Mouse (Mus musculus) ES-Bruce4 (cell line): Measurements from ENCODE around the gene Fam193b. TPM values are rescaled to one million over a fixed set of nuclear protein-coding genes. Genes with fewer than 3 reads are reported as not detected.

Source experiments
- H3K27ac ChIP-seq: 2 replicates; pipeline ENCODE4 v1.5.1; 2012; ENCODE audit warnings: low read length, inconsistent platforms; ENCODE audit not compliant: insufficient read depth
- H3K27me3 ChIP-seq: 2 replicates; pipeline ENCODE4 v1.6.1; 2012; ENCODE audit warnings: mild to moderate bottlenecking, low read length, inconsistent platforms; ENCODE audit not compliant: control insufficient read depth, poor library complexity, insufficient read depth, severe bottlenecking
- H3K36me3 ChIP-seq: 2 replicates; pipeline ENCODE4 v1.6.1; 2012; ENCODE audit warnings: inconsistent platforms, mild to moderate bottlenecking, low read length, moderate library complexity; ENCODE audit not compliant: control insufficient read depth, poor library complexity, insufficient read depth, severe bottlenecking
- H3K4me1 ChIP-seq: one replicate; pipeline ENCODE4 v1.8.1; 2011; ENCODE audit warnings: low read length; ENCODE audit not compliant: control insufficient read depth, insufficient read depth
- H3K4me3 ChIP-seq: 2 replicates; pipeline ENCODE4 v1.5.1; 2011; ENCODE audit warnings: low read depth, mild to moderate bottlenecking, low read length
- H3K9ac ChIP-seq: 2 replicates; pipeline ENCODE4 v1.6.1; 2012; ENCODE audit warnings: low read depth, mild to moderate bottlenecking, inconsistent platforms; ENCODE audit not compliant: poor library complexity, severe bottlenecking
- H3K9me3 ChIP-seq: replicated peaks from 2 replicates; pipeline ENCODE4 v1.6.1; 2012; ENCODE audit warnings: mild to moderate bottlenecking, low read length, inconsistent platforms; ENCODE audit not compliant: control insufficient read depth, poor library complexity, insufficient read depth, severe bottlenecking
- CTCF ChIP-seq: IDR thresholded peaks from one replicate; pipeline ENCODE4 v1.8.1; 2011; ENCODE audit warnings: low read depth, low read length
- EP300 ChIP-seq: IDR thresholded peaks from 2 replicates; pipeline ENCODE4 v1.6.1; 2011; ENCODE audit warnings: low read depth, low read length; ENCODE audit not compliant: insufficient read depth
- POLR2A ChIP-seq: IDR thresholded peaks from one replicate; pipeline ENCODE4 v1.8.1; 2011; ENCODE audit warnings: low read length; ENCODE audit not compliant: insufficient read depth
- polyA plus RNA-seq: library from polyadenylated mRNA; stranded (reverse); fragments of >200 nt; gene quantifications from 2 replicates; pipeline ENCODE4 v1.2.4, GENCODE M21; 2011; ENCODE audit warnings: low read depth; ENCODE audit not compliant: missing spikeins, insufficient read depth, insufficient read length

The Fam193b gene
- polyA plus RNA-seq, 1 experiment = 41.8 TPM

GRCm38 (mm10) chr13:55504390-55504789 lies 66.5 kb downstream of the Fam193b start:
- Histone ChIP-seq H3K27ac (no peak overlapping the region), H3K27me3 (no peaks in the 10 kb centered on the region), H3K4me1 (no peaks in the 10 kb centered on the region), H3K9me3 (no peaks in the 10 kb centered on the region), H3K36me3 (peaks cover 27% of the 10 kb centered on the region), H3K9ac (no peak overlapping the region), H3K4me3 (no peak overlapping the region)
- no peak for TF ChIP-seq CTCF
- no peak for TF ChIP-seq POLR2A
- no peak for TF ChIP-seq EP300

- Histone ChIP-seq H3K9ac (no peak overlapping the region), H3K4me1 (no peaks in the 10 kb centered on the region), H3K27ac (no peak overlapping the region), H3K36me3 (peaks cover 27% of the 10 kb centered on the region), H3K4me3 (no peak overlapping the region), H3K27me3 (no peaks in the 10 kb centered on the region), H3K9me3 (no peaks in the 10 kb centered on the region)
- TF ChIP-seq EP300 (no peak), CTCF (no peak), POLR2A (no peak)
These were observed 68.5 kb downstream of the Fam193b start for GRCm38 (mm10) chr13:55502405-55502804.

- TF ChIP-seq EP300 (no peak), CTCF (no peak), POLR2A (no peak)
- no peaks in the 10 kb centered on the region for H3K9me3 ChIP-seq
- peaks cover 20% of the 10 kb centered on the region for H3K36me3 ChIP-seq
- H3K27ac ChIP-seq = no peak overlapping the region
- H3K27me3 ChIP-seq = no peaks in the 10 kb centered on the region
- no peaks in the 10 kb centered on the region for H3K4me1 ChIP-seq
- H3K4me3 ChIP-seq = no peak overlapping the region
- no peak overlapping the region for H3K9ac ChIP-seq
These were observed 70.3 kb downstream of the Fam193b start for GRCm38 (mm10) chr13:55500575-55500974.

- no peak overlapping the region for H3K4me3 ChIP-seq
- peaks cover 13% of the 10 kb centered on the region for H3K36me3 ChIP-seq
- H3K9me3 ChIP-seq = no peaks in the 10 kb centered on the region
- H3K4me1 ChIP-seq = no peaks in the 10 kb centered on the region
- no peaks in the 10 kb centered on the region for H3K27me3 ChIP-seq
- TF ChIP-seq CTCF (no peak), EP300 (no peak), POLR2A (no peak)
- H3K27ac ChIP-seq = no peak overlapping the region
- H3K9ac ChIP-seq = no peak overlapping the region
These were observed 72.0 kb downstream of the Fam193b start for GRCm38 (mm10) chr13:55498906-55499305.

GRCm38 (mm10) chr13:55496661-55497060 lies 74.3 kb downstream of the Fam193b start:
- H3K27ac ChIP-seq = no peak overlapping the region
- no peaks in the 10 kb centered on the region for H3K9me3 ChIP-seq
- no peak overlapping the region for H3K9ac ChIP-seq
- TF ChIP-seq CTCF = no peak
- TF ChIP-seq POLR2A = no peak
- TF ChIP-seq EP300 = no peak
- no peaks in the 10 kb centered on the region for H3K27me3 ChIP-seq
- no peaks in the 10 kb centered on the region for H3K4me1 ChIP-seq
- no peak overlapping the region for H3K4me3 ChIP-seq
- no peaks in the 10 kb centered on the region for H3K36me3 ChIP-seq

GRCm38 (mm10) chr13:55495702-55496101 lies 75.2 kb downstream of the Fam193b start:
- Histone ChIP-seq H3K9ac (no peak overlapping the region), H3K9me3 (no peaks in the 10 kb centered on the region), H3K4me3 (no peak overlapping the region), H3K36me3 (no peaks in the 10 kb centered on the region), H3K27me3 (no peaks in the 10 kb centered on the region), H3K27ac (no peak overlapping the region), H3K4me1 (no peaks in the 10 kb centered on the region)
- TF ChIP-seq POLR2A = no peak
- TF ChIP-seq EP300 = no peak
- no peak for TF ChIP-seq CTCF
